Mouse (Mus musculus) midbrain, embryonic 10.5 days (tissue): ENCODE measurements at regions not wholly inside any gene's neighbourhood (a gene's known extent, or its start where the extent isn't known, plus 50 kb on each side); places are given as distances from the start of the nearest gene placed in this dataset.

Experiments
- DNase-seq: peaks from one replicate; pipeline ENCODE4 v3.0.0-alpha.2; 2017; ENCODE audit warnings: low spot score
- H3K27ac ChIP-seq: fragments of 300-500 bp; sonication (generic); replicated peaks from 2 replicates; pipeline ENCODE4 v1.5.1; 2016; ENCODE audit warnings: mild to moderate bottlenecking
- H3K27me3 ChIP-seq: fragments of 300-500 bp; sonication (generic); 2 replicates; pipeline ENCODE4 v1.6.1; 2016; ENCODE audit warnings: low read depth, mild to moderate bottlenecking; ENCODE audit not compliant: poor library complexity, severe bottlenecking
- H3K36me3 ChIP-seq: fragments of 300-500 bp; sonication (generic); 2 replicates; pipeline ENCODE4 v1.6.1; 2016; ENCODE audit warnings: mild to moderate bottlenecking, moderate library complexity
- H3K4me1 ChIP-seq: fragments of 300-500 bp; sonication (generic); 2 replicates; pipeline ENCODE4 v1.6.1; 2016
- H3K4me3 ChIP-seq: fragments of 300-500 bp; sonication (generic); 2 replicates; pipeline ENCODE4 v1.5.1; 2016; ENCODE audit warnings: mild to moderate bottlenecking, moderate library complexity
- H3K9me3 ChIP-seq: fragments of 300-500 bp; sonication (generic); replicated peaks from 2 replicates; pipeline ENCODE4 v1.6.1; 2016; ENCODE audit warnings: mild to moderate bottlenecking
- WGBS: fragments of 180-500 bp; shearing (Covaris S2); methylation state at CpG from one replicate; pipeline ENCODE4 v1.1.7; 2016; 5-methylcytosine and 5-hydroxymethylcytosine counted together

- Histone ChIP-seq H3K27ac (no peak overlapping the region), H3K4me1 (no peaks in the 10 kb centered on the region), H3K27me3 (no peaks in the 10 kb centered on the region), H3K36me3 (no peaks in the 10 kb centered on the region), H3K4me3 (no peak overlapping the region), H3K9me3 (peaks cover 6% of the 10 kb centered on the region; the same call in 1 of the 2 replicates)
- no peak for DNase-seq
- WGBS, result 78% methylated on average over 4 of the region's 4 CpGs
These were observed 194.3 kb upstream of the Zpld1 start for GRCm38 (mm10) chr16:55492111-55492510.

- Histone ChIP-seq H3K9me3 (no peaks in the 10 kb centered on the region), H3K27ac (no peak overlapping the region), H3K36me3 (no peaks in the 10 kb centered on the region), H3K4me3 (no peak overlapping the region), H3K4me1 (no peaks in the 10 kb centered on the region), H3K27me3 (no peaks in the 10 kb centered on the region)
- 69% methylated on average over 2 of the region's 2 CpGs for WGBS
- no peak for DNase-seq
These were observed 186.6 kb upstream of the Zpld1 start for GRCm38 (mm10) chr16:55484391-55484790.

- H3K27ac ChIP-seq, result no peak overlapping the region
- no peak for DNase-seq
- 83% methylated on average over 11 of the region's 11 CpGs for WGBS
- no peaks in the 10 kb centered on the region for H3K4me1 ChIP-seq
- H3K4me3 ChIP-seq, result no peak overlapping the region
- H3K36me3 ChIP-seq, result no peaks in the 10 kb centered on the region
- no peaks in the 10 kb centered on the region for H3K9me3 ChIP-seq
- no peaks in the 10 kb centered on the region for H3K27me3 ChIP-seq
These were observed 183.0 kb upstream of the Zpld1 start for GRCm38 (mm10) chr16:55480745-55481144.

- H3K36me3 ChIP-seq, result no peaks in the 10 kb centered on the region
- no peak overlapping the region for H3K27ac ChIP-seq
- H3K27me3 ChIP-seq, result no peaks in the 10 kb centered on the region
- H3K4me1 ChIP-seq, result no peaks in the 10 kb centered on the region
- no peaks in the 10 kb centered on the region for H3K9me3 ChIP-seq
- no peak overlapping the region for H3K4me3 ChIP-seq
- DNase-seq, result no peak
- WGBS, result 66% methylated on average over 7 of the region's 7 CpGs
These were observed 182.5 kb upstream of the Zpld1 start for GRCm38 (mm10) chr16:55480304-55480703.

- H3K4me3 ChIP-seq, result no peak overlapping the region
- 29% methylated on average over 17 of the region's 17 CpGs for WGBS
- H3K9me3 ChIP-seq, result no peaks in the 10 kb centered on the region
- no peak overlapping the region for H3K27ac ChIP-seq
- peak; percentile 21 for DNase-seq
- H3K27me3 ChIP-seq, result no peaks in the 10 kb centered on the region
- H3K4me1 ChIP-seq, result no peaks in the 10 kb centered on the region
- no peaks in the 10 kb centered on the region for H3K36me3 ChIP-seq
These were observed 178.9 kb upstream of the Zpld1 start for GRCm38 (mm10) chr16:55476544-55477208.

- DNase-seq, result no peak
- H3K4me1 ChIP-seq, result no peaks in the 10 kb centered on the region
- WGBS, result 90% methylated on average over 7 of the region's 7 CpGs
- no peak overlapping the region for H3K27ac ChIP-seq
- no peak overlapping the region for H3K4me3 ChIP-seq
- no peaks in the 10 kb centered on the region for H3K9me3 ChIP-seq
- no peaks in the 10 kb centered on the region for H3K27me3 ChIP-seq
- H3K36me3 ChIP-seq, result no peaks in the 10 kb centered on the region
These were observed 177.3 kb upstream of the Zpld1 start for GRCm38 (mm10) chr16:55474950-55475525.

GRCm38 (mm10) chr16:55471396-55471795 is 173.6 kb upstream of the Zpld1 start:
- no peaks in the 10 kb centered on the region for H3K27me3 ChIP-seq
- H3K27ac ChIP-seq, result no peak overlapping the region
- no peak overlapping the region for H3K4me3 ChIP-seq
- no peaks in the 10 kb centered on the region for H3K36me3 ChIP-seq
- no peaks in the 10 kb centered on the region for H3K4me1 ChIP-seq
- no peak for DNase-seq
- H3K9me3 ChIP-seq, result no peaks in the 10 kb centered on the region
- WGBS, result 84% methylated on average over 4 of the region's 4 CpGs

- no peaks in the 10 kb centered on the region for H3K9me3 ChIP-seq
- H3K36me3 ChIP-seq, result no peaks in the 10 kb centered on the region
- no peak for DNase-seq
- no peak overlapping the region for H3K4me3 ChIP-seq
- WGBS, result 81% methylated on average over 13 of the region's 13 CpGs
- no peaks in the 10 kb centered on the region for H3K4me1 ChIP-seq
- no peak overlapping the region for H3K27ac ChIP-seq
- H3K27me3 ChIP-seq, result no peaks in the 10 kb centered on the region
These were observed 172.9 kb upstream of the Zpld1 start for GRCm38 (mm10) chr16:55470721-55471120.

- Histone ChIP-seq H3K9me3 (no peaks in the 10 kb centered on the region), H3K4me1 (no peaks in the 10 kb centered on the region), H3K36me3 (no peaks in the 10 kb centered on the region), H3K27ac (no peak overlapping the region), H3K27me3 (no peaks in the 10 kb centered on the region), H3K4me3 (no peak overlapping the region)
- no peak for DNase-seq
- 68% methylated on average over 3 of the region's 3 CpGs for WGBS
These were observed 171.9 kb upstream of the Zpld1 start for GRCm38 (mm10) chr16:55469703-55470102.

- Histone ChIP-seq H3K4me3 (no peak overlapping the region), H3K36me3 (no peaks in the 10 kb centered on the region), H3K27me3 (no peaks in the 10 kb centered on the region), H3K4me1 (no peaks in the 10 kb centered on the region), H3K27ac (no peak overlapping the region), H3K9me3 (no peaks in the 10 kb centered on the region)
- 61% methylated on average over 9 of the region's 9 CpGs for WGBS
- DNase-seq, result peak; percentile 79
These were observed 171.2 kb upstream of the Zpld1 start for GRCm38 (mm10) chr16:55468833-55469458.

- Histone ChIP-seq H3K9me3 (no peaks in the 10 kb centered on the region), H3K4me1 (0 out of 2 replicates have a peak, but pooled peaks cover 4% of the 10 kb centered on the region), H3K36me3 (no peaks in the 10 kb centered on the region), H3K27ac (no peak overlapping the region), H3K4me3 (no peak overlapping the region), H3K27me3 (no peaks in the 10 kb centered on the region)
- peak; percentile 21 for DNase-seq
These were observed 162.7 kb upstream of the Zpld1 start for GRCm38 (mm10) chr16:55460519-55460918.

GRCm38 (mm10) chr16:55447581-55447980 is 149.8 kb upstream of the Zpld1 start:
- Histone ChIP-seq H3K27me3 (no peaks in the 10 kb centered on the region), H3K4me1 (peaks cover 3% of the 10 kb centered on the region; the same call in 1 of the 2 replicates), H3K4me3 (no peak overlapping the region), H3K27ac (no peak overlapping the region), H3K36me3 (no peaks in the 10 kb centered on the region), H3K9me3 (no peaks in the 10 kb centered on the region)
- DNase-seq, result no peak
- 86% methylated on average over 3 of the region's 3 CpGs for WGBS

- DNase-seq, result no peak
- WGBS, result 82% methylated on average over 5 of the region's 5 CpGs
These were observed 145.2 kb upstream of the Zpld1 start for GRCm38 (mm10) chr16:55442821-55443581.

More at GRCm38 (mm10) chr16:55442821-55443581, 145.2 kb upstream of the Zpld1 start:
- Histone ChIP-seq H3K27me3 (no peaks in the 10 kb centered on the region), H3K4me1 (no peaks in the 10 kb centered on the region), H3K36me3 (no peaks in the 10 kb centered on the region), H3K4me3 (no peak overlapping the region), H3K9me3 (no peaks in the 10 kb centered on the region), H3K27ac (no peak overlapping the region)
